Mouse (Mus musculus) testis, postnatal 10 days (tissue): ENCODE measurements at regions not wholly inside any gene's neighbourhood (a gene's known extent, or its start where the extent isn't known, plus 50 kb on each side); places are given as distances from the start of the nearest gene placed in this dataset.

Source experiments
- DNase-seq: peaks from one replicate; pipeline ENCODE4 v3.0.0; 2021; ENCODE audit warnings: low spot score

- DNase-seq, result no peak
Observed at GRCm38 (mm10) chr16:24255037-24255436, 138.3 kb upstream of the Lpp start.

- no peak for DNase-seq
Observed at GRCm38 (mm10) chr16:24254590-24254989, 138.7 kb upstream of the Lpp start.

- DNase-seq, result no peak
Observed at GRCm38 (mm10) chr16:24254143-24254542, 139.2 kb upstream of the Lpp start.

GRCm38 (mm10) chr16:24247291-24247690 is 146.0 kb upstream of the Lpp start:
- DNase-seq, result no peak

- no peak for DNase-seq
Observed at GRCm38 (mm10) chr16:24238075-24238555, 155.2 kb upstream of the Lpp start.

- DNase-seq, result no peak
Observed at GRCm38 (mm10) chr16:24237425-24237824, 155.9 kb upstream of the Lpp start.

- no peak for DNase-seq
Observed at GRCm38 (mm10) chr16:24237013-24237412, 156.3 kb upstream of the Lpp start.

- no peak for DNase-seq
Observed at GRCm38 (mm10) chr16:24236511-24236910, 156.8 kb upstream of the Lpp start.

GRCm38 (mm10) chr16:24234795-24235194 is 158.5 kb upstream of the Lpp start:
- no peak for DNase-seq

- no peak for DNase-seq
Observed at GRCm38 (mm10) chr16:24232001-24232530, 161.2 kb upstream of the Lpp start.

- DNase-seq, result no peak
Observed at GRCm38 (mm10) chr16:24231506-24231905, 161.8 kb upstream of the Lpp start.

GRCm38 (mm10) chr16:24229002-24229607 is 164.2 kb upstream of the Lpp start:
- no peak for DNase-seq

- no peak for DNase-seq
Observed at GRCm38 (mm10) chr16:24225897-24226296, 167.4 kb upstream of the Lpp start.

- DNase-seq, result no peak
Observed at GRCm38 (mm10) chr16:24225090-24225489, 168.2 kb upstream of the Lpp start.

GRCm38 (mm10) chr16:24223901-24224300 is 169.4 kb upstream of the Lpp start:
- DNase-seq, result no peak

- no peak for DNase-seq
Observed at GRCm38 (mm10) chr16:24223527-24223880, 169.8 kb upstream of the Lpp start.

- DNase-seq, result no peak
Observed at GRCm38 (mm10) chr16:24222759-24223526, 170.4 kb upstream of the Lpp start.

- no peak for DNase-seq
Observed at GRCm38 (mm10) chr16:24221992-24222391, 171.3 kb upstream of the Lpp start.

- no peak for DNase-seq
Observed at GRCm38 (mm10) chr16:24220613-24221012, 172.7 kb upstream of the Lpp start.

- DNase-seq, result no peak
Observed at GRCm38 (mm10) chr16:24219691-24220090, 173.6 kb upstream of the Lpp start.

- no peak for DNase-seq
Observed at GRCm38 (mm10) chr16:24218850-24219185, 174.5 kb upstream of the Lpp start.

- DNase-seq, result no peak
Observed at GRCm38 (mm10) chr16:24218162-24218849, 175.0 kb upstream of the Lpp start.

- no peak for DNase-seq
Observed at GRCm38 (mm10) chr16:24216828-24217227, 176.5 kb upstream of the Lpp start.
